Mouse (Mus musculus): ENCODE results near the gene Polg2.
"Not testable (repeated sequence)": the region's sequence is repeated elsewhere in the genome, so short reads cannot be mapped to it uniquely, and the experiment has no call there.

Gene Polg2

GRCm38 (mm10) chr11:106762139-106762799, 17.1 kb downstream of the Polg2 start:
- peak; percentile 92 to 93 for DNase-seq (ENCODE audit: low spot score in 2 of 2)

- peak; percentile 67 to 72 for DNase-seq (ENCODE audit: low spot score in 2 of 2)
These were observed 18.8 kb downstream of the Polg2 start for GRCm38 (mm10) chr11:106760511-106760910.

- peak; percentile 78 to 84 for DNase-seq (ENCODE audit: low spot score in 2 of 2)
These were observed 20.3 kb downstream of the Polg2 start for GRCm38 (mm10) chr11:106759028-106759427.

- DNase-seq (ENCODE audit: low spot score in 2 of 2) = no peak
These were observed 23.8 kb downstream of the Polg2 start for GRCm38 (mm10) chr11:106755583-106755982.

- DNase-seq (ENCODE audit: low spot score in 2 of 2) = no peak
These were observed 26.0 kb downstream of the Polg2 start for GRCm38 (mm10) chr11:106753314-106753713.

GRCm38 (mm10) chr11:106752103-106752502, 27.2 kb downstream of the Polg2 start:
- DNase-seq (ENCODE audit: low spot score in 2 of 2) = peak; percentile 87 to 90

- peak; percentile 46 to 68 for DNase-seq (ENCODE audit: low spot score in 2 of 2)
These were observed 28.0 kb downstream of the Polg2 start, which contains the start of gene Milr1 for GRCm38 (mm10) chr11:106751039-106752018. Gene Milr1 (plus strand): TSS chr11:106751226.

GRCm38 (mm10) chr11:106750121-106750751, 29.1 kb downstream of the Polg2 start, which contains the start of gene Pecam1:
Gene Pecam1 (minus strand): TSS chr11:106750628.
- DNase-seq (ENCODE audit: low spot score in 2 of 2) = peak; percentile 79 to 85

GRCm38 (mm10) chr11:106749557-106750120, 29.7 kb downstream of the Polg2 start:
- not testable (repeated sequence) for DNase-seq (ENCODE audit: low spot score in 2 of 2)

GRCm38 (mm10) chr11:106744949-106745348, 34.4 kb downstream of the Polg2 start:
- DNase-seq (ENCODE audit: low spot score in 2 of 2) = no peak

- no peak for DNase-seq (ENCODE audit: low spot score in 2 of 2)
These were observed 36.9 kb downstream of the Polg2 start for GRCm38 (mm10) chr11:106742388-106742841.

GRCm38 (mm10) chr11:106741826-106742225, 37.5 kb downstream of the Polg2 start:
- no peak for DNase-seq (ENCODE audit: low spot score in 2 of 2)

- no peak for DNase-seq (ENCODE audit: low spot score in 2 of 2)
These were observed 38.1 kb downstream of the Polg2 start for GRCm38 (mm10) chr11:106741232-106741631.

- DNase-seq (ENCODE audit: low spot score in 2 of 2) = not testable (repeated sequence)
These were observed 38.6 kb downstream of the Polg2 start for GRCm38 (mm10) chr11:106740724-106741123.

- DNase-seq (ENCODE audit: low spot score in 2 of 2) = no peak
These were observed 40.2 kb downstream of the Polg2 start for GRCm38 (mm10) chr11:106739116-106739515.

GRCm38 (mm10) chr11:106737178-106737621, 42.1 kb downstream of the Polg2 start:
- DNase-seq (ENCODE audit: low spot score in 2 of 2) = no peak

GRCm38 (mm10) chr11:106736614-106737013, 42.7 kb downstream of the Polg2 start:
- no peak for DNase-seq (ENCODE audit: low spot score in 2 of 2)

GRCm38 (mm10) chr11:106730714-106731113, 48.6 kb downstream of the Polg2 start:
- DNase-seq (ENCODE audit: low spot score in 2 of 2) = no peak

- no peak for DNase-seq (ENCODE audit: low spot score in 2 of 2)
These were observed 49.7 kb downstream of the Polg2 start for GRCm38 (mm10) chr11:106729656-106730055.

- DNase-seq (ENCODE audit: low spot score in 2 of 2) = no peak
These were observed 50.7 kb downstream of the Polg2 start for GRCm38 (mm10) chr11:106728402-106729366.
